Mouse (Mus musculus): ENCODE results near the gene Alppl2.

DNA sequence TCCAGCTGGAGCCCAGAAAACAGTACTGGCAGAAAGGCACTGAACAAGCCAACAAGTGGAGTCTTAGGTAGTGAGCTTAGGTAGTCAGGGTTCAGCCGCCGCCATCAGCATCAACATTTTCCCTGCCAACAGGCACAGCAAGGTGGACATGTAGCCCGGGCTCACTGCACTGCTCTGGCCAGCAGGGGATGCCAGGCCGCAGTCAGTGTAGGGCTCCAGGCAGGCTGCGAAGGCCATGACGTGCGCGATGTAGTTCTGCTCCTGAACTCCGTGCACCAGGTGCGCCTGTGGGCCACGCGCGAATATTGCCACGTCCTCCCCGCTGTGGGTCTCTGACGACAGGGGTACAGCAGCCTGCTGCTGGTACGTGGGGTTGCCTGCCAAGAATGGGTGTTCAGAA, 2.8 kb downstream of the Alppl2 start:
- TF ChIP-seq POLR2A (IDR thresholded peaks at IDR 0.05; ENCODE audit: insufficient read depth, low read length) = no peak
- peak; percentile 10 for TF ChIP-seq CTCF (IDR thresholded peaks at IDR 0.05; ENCODE audit: low read depth, low read length)

All from ES-Bruce4 (cell line).